Mouse (Mus musculus): ENCODE results near the gene Gm13285. TPM values are rescaled to one million over a fixed set of nuclear protein-coding genes. Genes with fewer than 3 reads are reported as not detected.
"Not testable (repeated sequence)": the region's sequence is repeated elsewhere in the genome, so short reads cannot be mapped to it uniquely, and the experiment has no call there.

Gm13285 gene
- polyA plus RNA-seq, 1 experiment: 0.44 TPM

DNA sequence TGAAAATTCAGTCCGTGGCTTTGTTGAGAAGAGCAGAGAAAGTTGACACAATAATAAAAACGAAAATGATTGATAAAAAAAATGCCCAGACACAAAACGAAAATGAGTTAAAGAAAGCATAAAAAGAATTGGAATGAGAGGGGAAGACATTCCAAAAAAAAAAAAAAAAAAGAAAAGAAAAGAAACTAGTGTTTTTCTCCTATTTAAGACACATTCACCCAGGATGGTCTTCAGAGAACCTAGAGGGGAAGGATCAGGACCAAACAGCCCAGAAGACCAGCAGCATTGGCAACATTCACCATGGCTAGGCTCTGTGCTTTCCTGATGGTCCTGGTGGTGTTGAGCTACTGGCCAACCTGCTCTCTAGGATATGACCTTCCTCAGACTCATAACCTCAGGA, 16.5 kb downstream of the Gm13285 start, which contains the start of gene Ifna7:
Gene Ifna7 (plus strand): TSS at position 301 of the 400 bp plus-strand sequence.
- H3K4me1 ChIP-seq (ENCODE audit: control insufficient read depth, insufficient read depth, low read length): no peaks in the 10 kb centered on the region
- TF ChIP-seq CTCF (IDR thresholded peaks at IDR 0.05; ENCODE audit: borderline replicate concordance, insufficient read depth, low read length) (no peak), POLR2A (IDR thresholded peaks at IDR 0.05; ENCODE audit: low read depth, low read length) (no peak)
- H3K4me3 ChIP-seq (ENCODE audit: insufficient read depth, low read length): no peak within 1 kb of the TSS
- no peak within 1 kb of the TSS for H3K27ac ChIP-seq (ENCODE audit: insufficient read depth, low read length)

DNA sequence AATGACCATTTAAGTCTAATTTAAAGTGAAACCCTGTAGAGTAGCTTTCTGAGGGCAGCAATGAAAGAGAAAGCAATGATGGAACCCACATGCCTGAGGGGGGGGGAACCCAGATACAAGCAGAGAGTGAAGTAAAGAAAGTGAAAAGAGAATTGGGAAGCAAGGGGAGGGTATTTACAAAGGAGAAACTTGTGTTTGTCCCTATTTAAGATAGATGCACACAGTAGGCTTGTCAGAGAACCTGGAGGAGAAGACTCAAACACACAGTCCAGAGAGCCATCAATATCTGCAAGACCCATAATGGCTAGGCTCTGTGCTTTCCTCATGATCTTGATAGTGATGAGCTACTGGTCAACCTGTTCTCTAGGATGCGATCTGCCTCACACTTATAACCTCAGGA, 20.2 kb downstream of the Gm13285 start, which contains the start of gene Ifna11:
Gene Ifna11 (plus strand): TSS at position 301 of the 400 bp plus-strand sequence.
- no peaks in the 10 kb centered on the region for H3K4me1 ChIP-seq (ENCODE audit: control insufficient read depth, insufficient read depth, low read length)
- H3K27ac ChIP-seq (ENCODE audit: insufficient read depth, low read length): no peak within 1 kb of the TSS
- TF ChIP-seq CTCF (IDR thresholded peaks at IDR 0.05; ENCODE audit: borderline replicate concordance, insufficient read depth, low read length) (no peak), POLR2A (IDR thresholded peaks at IDR 0.05; ENCODE audit: low read depth, low read length) (no peak)
- H3K4me3 ChIP-seq (ENCODE audit: insufficient read depth, low read length): no peak within 1 kb of the TSS

DNA sequence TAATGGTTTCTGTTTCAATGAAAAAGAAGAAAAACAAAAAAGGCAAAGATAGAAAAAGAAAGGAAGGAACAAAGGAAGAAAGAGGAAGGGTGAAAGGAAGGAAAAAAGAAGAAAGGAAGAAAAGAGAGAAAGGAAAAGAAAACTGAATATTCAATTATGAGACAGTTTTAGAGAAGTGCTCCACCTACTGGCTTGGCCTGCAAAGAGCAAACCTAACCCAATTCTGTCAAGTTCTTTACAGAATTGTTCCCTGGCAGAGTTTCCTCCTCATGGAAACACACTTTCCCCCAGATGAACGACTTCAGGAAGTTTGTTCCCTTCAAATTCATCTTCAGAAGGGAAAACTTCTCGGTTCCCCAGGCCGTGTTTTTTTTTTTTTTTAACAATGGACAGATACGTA, 23.5 kb downstream of the Gm13285 start:
- TF ChIP-seq POLR2A (IDR thresholded peaks at IDR 0.05; ENCODE audit: low read depth, low read length) (no peak), CTCF (IDR thresholded peaks at IDR 0.05; ENCODE audit: borderline replicate concordance, insufficient read depth, low read length) (no peak)
- Histone ChIP-seq H3K27ac (ENCODE audit: insufficient read depth, low read length) (no peak overlapping the region), H3K4me3 (ENCODE audit: insufficient read depth, low read length) (no peak overlapping the region), H3K4me1 (ENCODE audit: control insufficient read depth, insufficient read depth, low read length) (no peaks in the 10 kb centered on the region)

DNA sequence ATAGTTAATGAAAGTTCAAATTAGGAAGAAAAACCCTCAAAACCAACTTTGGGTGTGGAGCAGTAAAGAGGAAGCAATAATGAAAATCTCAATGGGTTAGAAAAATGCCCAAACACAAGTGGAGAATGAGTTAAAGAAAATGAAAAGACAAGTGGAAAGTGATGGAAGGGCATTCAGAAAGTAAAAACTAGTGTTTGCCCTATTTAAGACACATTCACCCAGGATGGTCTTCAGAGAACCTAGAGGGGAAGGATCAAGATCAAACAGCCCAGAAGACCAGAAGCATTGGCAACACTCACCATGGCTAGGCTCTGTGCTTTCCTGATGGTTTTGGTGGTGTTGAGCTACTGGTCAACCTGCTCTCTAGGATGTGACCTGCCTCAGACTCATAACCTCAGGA, 27.7 kb downstream of the Gm13285 start, which contains the start of gene Ifna6:
Gene Ifna6 (plus strand): TSS at position 301 of the 400 bp plus-strand sequence.
- not testable (repeated sequence) for H3K4me3 ChIP-seq (ENCODE audit: insufficient read depth, low read length); H3K27ac ChIP-seq (ENCODE audit: insufficient read depth, low read length); H3K4me1 ChIP-seq (ENCODE audit: control insufficient read depth, insufficient read depth, low read length)

DNA sequence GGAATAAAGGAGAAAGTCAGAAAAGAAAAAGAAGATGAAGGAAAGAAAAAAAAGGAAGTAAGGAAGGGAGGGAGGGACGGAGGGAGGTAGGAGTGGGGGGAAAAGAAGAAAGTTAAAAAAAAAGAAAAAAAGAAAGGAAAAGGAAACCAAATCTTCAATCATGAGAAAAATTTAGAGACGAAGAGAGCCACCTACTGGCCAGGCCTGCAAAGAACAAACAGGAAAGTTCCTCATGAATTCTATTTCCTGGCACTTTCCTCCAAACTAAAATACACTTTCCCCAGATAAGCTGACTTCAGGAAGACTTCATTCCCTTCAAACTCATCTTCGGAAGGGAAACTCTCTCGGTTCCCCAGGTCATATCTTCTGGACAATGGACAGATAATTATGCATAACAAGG, 31.1 kb downstream of the Gm13285 start:
- Histone ChIP-seq H3K4me3 (ENCODE audit: insufficient read depth, low read length) (no peak overlapping the region), H3K27ac (ENCODE audit: insufficient read depth, low read length) (no peak overlapping the region), H3K4me1 (ENCODE audit: control insufficient read depth, insufficient read depth, low read length) (no peaks in the 10 kb centered on the region)
- TF ChIP-seq POLR2A (IDR thresholded peaks at IDR 0.05; ENCODE audit: low read depth, low read length) (no peak), CTCF (IDR thresholded peaks at IDR 0.05; ENCODE audit: borderline replicate concordance, insufficient read depth, low read length) (no peak)

DNA sequence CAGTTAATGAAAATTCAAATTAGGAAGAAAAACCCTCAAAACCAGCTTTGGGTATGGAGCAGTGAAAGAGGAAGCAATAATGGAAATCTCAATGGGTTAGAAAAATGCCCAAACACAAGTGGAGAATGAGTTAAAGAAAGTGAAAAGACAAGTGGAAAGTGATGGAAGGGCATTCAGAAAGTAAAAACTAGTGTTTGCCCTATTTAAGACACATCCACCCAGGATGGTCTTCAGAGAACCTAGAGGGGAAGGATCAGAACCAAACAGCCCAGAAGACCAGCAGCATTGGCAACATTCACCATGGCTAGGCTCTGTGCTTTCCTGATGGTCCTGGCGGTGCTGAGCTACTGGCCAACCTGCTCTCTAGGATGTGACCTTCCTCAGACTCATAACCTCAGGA, 35.8 kb downstream of the Gm13285 start, which contains the start of gene Ifna5:
Gene Ifna5 (plus strand): TSS at position 301 of the 400 bp plus-strand sequence.
- H3K4me3 ChIP-seq (ENCODE audit: insufficient read depth, low read length); H3K4me1 ChIP-seq (ENCODE audit: control insufficient read depth, insufficient read depth, low read length); H3K27ac ChIP-seq (ENCODE audit: insufficient read depth, low read length): not testable (repeated sequence)

DNA sequence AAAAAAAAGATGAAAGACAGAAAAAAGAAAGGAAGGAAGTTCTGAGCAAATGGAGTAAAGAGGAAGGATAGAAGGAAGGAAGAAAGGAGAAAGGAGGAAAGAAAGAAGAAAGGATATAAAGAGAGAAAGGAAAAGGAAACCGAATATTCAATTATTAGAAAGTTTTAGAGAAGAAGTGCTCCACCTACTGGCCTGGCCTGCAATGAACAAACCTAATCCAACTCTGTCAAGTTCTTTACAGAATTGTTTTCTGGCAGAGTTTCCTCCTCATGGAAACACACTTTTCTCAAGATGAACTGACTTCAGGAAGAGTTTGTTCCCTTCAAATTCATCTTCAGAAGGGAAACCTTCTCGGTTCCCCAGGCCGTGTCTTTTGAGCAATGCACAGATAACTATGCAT, 39.4 kb downstream of the Gm13285 start:
- Histone ChIP-seq H3K4me3 (ENCODE audit: insufficient read depth, low read length) (no peak overlapping the region), H3K4me1 (ENCODE audit: control insufficient read depth, insufficient read depth, low read length) (no peaks in the 10 kb centered on the region), H3K27ac (ENCODE audit: insufficient read depth, low read length) (no peak overlapping the region)
- TF ChIP-seq POLR2A (IDR thresholded peaks at IDR 0.05; ENCODE audit: low read depth, low read length): no peak
- TF ChIP-seq CTCF (IDR thresholded peaks at IDR 0.05; ENCODE audit: borderline replicate concordance, insufficient read depth, low read length): no peak

DNA sequence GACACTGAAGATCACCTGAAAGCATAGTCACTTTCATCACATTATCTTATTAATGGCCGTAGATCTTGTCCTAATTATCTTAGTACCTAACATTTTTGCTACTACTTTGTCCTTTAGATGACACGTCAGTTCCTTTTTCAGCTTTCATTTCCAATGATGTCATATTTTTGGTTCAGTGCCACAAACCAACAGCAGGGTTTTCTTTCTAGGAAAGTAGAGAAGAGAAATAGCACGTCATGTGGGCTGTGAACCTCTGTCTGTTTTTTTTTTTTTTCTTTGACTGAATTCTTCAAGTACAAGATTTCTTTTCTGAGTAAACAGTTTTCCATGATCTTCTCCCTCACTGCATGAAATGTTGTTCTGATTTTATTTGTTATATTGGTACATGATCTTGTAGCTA, 40.6 kb downstream of the Gm13285 start:
- Histone ChIP-seq H3K4me1 (ENCODE audit: control insufficient read depth, insufficient read depth, low read length) (no peaks in the 10 kb centered on the region), H3K4me3 (ENCODE audit: insufficient read depth, low read length) (no peak overlapping the region), H3K27ac (ENCODE audit: insufficient read depth, low read length) (no peak overlapping the region)
- no peak for TF ChIP-seq POLR2A (IDR thresholded peaks at IDR 0.05; ENCODE audit: low read depth, low read length)
- no peak for TF ChIP-seq CTCF (IDR thresholded peaks at IDR 0.05; ENCODE audit: borderline replicate concordance, insufficient read depth, low read length)

DNA sequence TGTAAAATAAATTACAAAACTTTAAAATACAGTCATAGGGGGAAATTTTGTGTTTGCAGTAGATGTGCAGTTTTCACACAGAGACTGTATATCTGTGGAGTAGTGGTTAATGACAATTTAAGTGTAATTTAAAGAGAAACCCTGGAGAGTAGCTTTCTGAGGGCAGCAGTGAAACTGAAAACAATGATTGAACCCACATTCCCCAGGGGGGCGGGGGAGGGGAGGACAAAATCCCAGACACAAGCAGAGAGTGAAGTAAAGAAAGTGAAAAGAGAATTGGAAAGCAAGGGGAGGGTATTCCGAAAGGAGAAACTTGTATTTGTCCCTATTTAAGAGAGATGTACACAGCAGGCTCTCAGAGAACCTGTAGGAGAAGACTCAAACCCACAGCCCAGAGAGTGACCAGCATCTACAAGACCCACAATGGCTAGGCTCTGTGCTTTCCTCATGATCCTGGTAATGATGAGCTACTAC, 42.0 kb downstream of the Gm13285 start, which contains the start of gene Ifna4:
Gene Ifna4 (plus strand): TSS at position 424 of the 474 bp plus-strand sequence.
- Histone ChIP-seq H3K27ac (ENCODE audit: insufficient read depth, low read length) (no peak within 1 kb of the TSS), H3K4me3 (ENCODE audit: insufficient read depth, low read length) (no peak within 1 kb of the TSS), H3K4me1 (ENCODE audit: control insufficient read depth, insufficient read depth, low read length) (no peaks in the 10 kb centered on the region)
- TF ChIP-seq POLR2A (IDR thresholded peaks at IDR 0.05; ENCODE audit: low read depth, low read length) (no peak), CTCF (IDR thresholded peaks at IDR 0.05; ENCODE audit: borderline replicate concordance, insufficient read depth, low read length) (no peak)

DNA sequence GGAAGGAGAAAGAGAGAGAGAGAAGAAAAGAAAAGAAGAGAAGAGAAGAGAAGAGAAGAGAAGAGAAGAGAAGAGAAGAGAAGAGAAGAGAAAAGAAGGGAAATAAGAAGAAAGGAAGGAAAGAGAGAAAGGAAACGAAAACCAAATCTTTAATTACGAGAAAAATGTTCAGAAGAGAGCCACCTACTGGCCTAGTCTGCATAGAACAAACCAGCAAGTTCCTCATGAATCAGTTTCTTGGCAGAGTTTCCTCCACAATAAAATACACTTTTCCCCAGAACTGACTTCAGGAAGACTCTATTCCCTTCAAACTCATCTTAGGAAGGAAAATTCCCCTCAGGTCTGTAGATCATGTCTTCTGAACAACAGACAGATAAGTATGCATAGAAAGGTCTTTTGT, 45.9 kb downstream of the Gm13285 start:
- no peak for TF ChIP-seq POLR2A (IDR thresholded peaks at IDR 0.05; ENCODE audit: low read depth, low read length)
- no peak for TF ChIP-seq CTCF (IDR thresholded peaks at IDR 0.05; ENCODE audit: borderline replicate concordance, insufficient read depth, low read length)
- H3K4me1 ChIP-seq (ENCODE audit: control insufficient read depth, insufficient read depth, low read length): no peaks in the 10 kb centered on the region
- no peak overlapping the region for H3K4me3 ChIP-seq (ENCODE audit: insufficient read depth, low read length)
- no peak overlapping the region for H3K27ac ChIP-seq (ENCODE audit: insufficient read depth, low read length)

DNA sequence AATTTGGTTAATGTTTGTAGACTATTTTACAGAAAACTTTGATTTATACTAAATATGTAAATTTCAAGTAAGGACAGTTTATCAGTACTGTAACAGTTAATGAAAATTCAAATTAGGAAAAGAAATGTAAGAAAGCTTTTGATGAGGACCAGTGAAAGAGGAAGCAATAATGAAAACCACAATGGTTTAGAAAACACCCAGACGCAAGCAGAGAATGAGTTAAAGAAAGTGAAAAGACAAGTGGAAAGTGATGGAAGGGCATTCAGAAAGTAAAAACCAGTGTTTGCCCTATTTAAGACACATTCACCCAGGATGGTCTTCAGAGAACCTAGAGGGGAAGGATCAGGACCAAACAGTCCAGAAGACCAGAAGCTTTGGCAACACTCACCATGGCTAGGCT, 50.2 kb downstream of the Gm13285 start, which contains the start of gene Ifna1:
Gene Ifna1 (plus strand): TSS at position 390 of the 400 bp plus-strand sequence.
- no peak within 1 kb of the TSS for H3K27ac ChIP-seq (ENCODE audit: insufficient read depth, low read length)

More for the DNA sequence above, 50.2 kb downstream of the Gm13285 start, which contains the start of gene Ifna1:
- Histone ChIP-seq H3K4me1 (ENCODE audit: control insufficient read depth, insufficient read depth, low read length) (no peaks in the 10 kb centered on the region), H3K4me3 (ENCODE audit: insufficient read depth, low read length) (no peak within 1 kb of the TSS)
- no peak for TF ChIP-seq POLR2A (IDR thresholded peaks at IDR 0.05; ENCODE audit: low read depth, low read length)
- TF ChIP-seq CTCF (IDR thresholded peaks at IDR 0.05; ENCODE audit: borderline replicate concordance, insufficient read depth, low read length): no peak

Other genes starting within 250 kb of the Gm13285 start
- not detected in 2 replicates for gene Ifna15, start 241.4 kb upstream of the Gm13285 start, polyA plus RNA-seq (2011; ENCODE audit: insufficient read length, low read depth, missing spikeins)
- not detected in 2 replicates for gene Ifna14, start 227.9 kb upstream of the Gm13285 start, polyA plus RNA-seq (2011; ENCODE audit: insufficient read length, low read depth, missing spikeins)
- not detected in 2 replicates for gene Ifna9, start 207.3 kb upstream of the Gm13285 start, polyA plus RNA-seq (2011; ENCODE audit: insufficient read length, low read depth, missing spikeins)
- not detected in 2 replicates for gene Ifna12, start 196.3 kb upstream of the Gm13285 start, polyA plus RNA-seq (2011; ENCODE audit: insufficient read length, low read depth, missing spikeins)
- not detected in 2 replicates for gene C87499, start 165.3 kb upstream of the Gm13285 start, polyA plus RNA-seq (2011; ENCODE audit: insufficient read length, low read depth, missing spikeins)
- not detected in 2 replicates for gene Ifna13, start 155.2 kb upstream of the Gm13285 start, polyA plus RNA-seq (2011; ENCODE audit: insufficient read length, low read depth, missing spikeins)
- gene Ifna16, start 122.7 kb upstream of the Gm13285 start, polyA plus RNA-seq (2011; ENCODE audit: insufficient read length, low read depth, missing spikeins): not detected in 2 replicates
- not detected in 2 replicates for gene Ifna2, start 115.8 kb upstream of the Gm13285 start, polyA plus RNA-seq (2011; ENCODE audit: insufficient read length, low read depth, missing spikeins)
- not detected in 2 replicates for gene Ifnab, start 108.3 kb upstream of the Gm13285 start, polyA plus RNA-seq (2011; ENCODE audit: insufficient read length, low read depth, missing spikeins)
- not detected in 2 replicates for gene Gm26566, start 77.9 kb upstream of the Gm13285 start, polyA plus RNA-seq (2011; ENCODE audit: insufficient read length, low read depth, missing spikeins)
- gene Klhl9, start 77.2 kb upstream of the Gm13285 start, polyA plus RNA-seq (2011; ENCODE audit: insufficient read length, low read depth, missing spikeins): 103 and 123 TPM in 2 replicates
- not detected in 2 replicates for gene Gm13271, start 44.8 kb upstream of the Gm13285 start, polyA plus RNA-seq (2011; ENCODE audit: insufficient read length, low read depth, missing spikeins)
- not detected in 2 replicates for gene Gm13283, start 39.5 kb upstream of the Gm13285 start, polyA plus RNA-seq (2011; ENCODE audit: insufficient read length, low read depth, missing spikeins)
- 0.70 TPM in 1 of 2 replicates, not detected in the other for gene Gm13290, start 25.8 kb upstream of the Gm13285 start, polyA plus RNA-seq (2011; ENCODE audit: insufficient read length, low read depth, missing spikeins)
- not detected in 2 replicates for gene Gm13289, start 22.7 kb upstream of the Gm13285 start, polyA plus RNA-seq (2011; ENCODE audit: insufficient read length, low read depth, missing spikeins)
- not detected in 2 replicates for gene Gm13272, start 19.8 kb upstream of the Gm13285 start, polyA plus RNA-seq (2011; ENCODE audit: insufficient read length, low read depth, missing spikeins)
- gene Ifnz, start 17.5 kb upstream of the Gm13285 start, polyA plus RNA-seq (2011; ENCODE audit: insufficient read length, low read depth, missing spikeins): 0.37 and 0.44 TPM in 2 replicates
- not detected in 2 replicates for gene Gm13276, start 14.0 kb upstream of the Gm13285 start, polyA plus RNA-seq (2011; ENCODE audit: insufficient read length, low read depth, missing spikeins)
- not detected in 2 replicates for gene Gm13277, start 11.0 kb upstream of the Gm13285 start, polyA plus RNA-seq (2011; ENCODE audit: insufficient read length, low read depth, missing spikeins)
- gene Gm13278, start 8.1 kb upstream of the Gm13285 start, polyA plus RNA-seq (2011; ENCODE audit: insufficient read length, low read depth, missing spikeins): not detected in 2 replicates
- gene Gm13275, start 5.2 kb upstream of the Gm13285 start, polyA plus RNA-seq (2011; ENCODE audit: insufficient read length, low read depth, missing spikeins): not detected in 2 replicates
- not detected in 2 replicates for gene Gm13279, start 2.3 kb upstream of the Gm13285 start, polyA plus RNA-seq (2011; ENCODE audit: insufficient read length, low read depth, missing spikeins)
- gene Gm13287, start 3.6 kb downstream of the Gm13285 start, polyA plus RNA-seq (2011; ENCODE audit: insufficient read length, low read depth, missing spikeins): 1.1 TPM in 1 of 2 replicates, not detected in the other
- 0.23 TPM in 1 of 2 replicates, not detected in the other for gene Gm13288, start 5.9 kb downstream of the Gm13285 start, polyA plus RNA-seq (2011; ENCODE audit: insufficient read length, low read depth, missing spikeins)
- not detected in 2 replicates for gene Ifna7, start 16.6 kb downstream of the Gm13285 start, polyA plus RNA-seq (2011; ENCODE audit: insufficient read length, low read depth, missing spikeins)
- gene Ifna11, start 20.3 kb downstream of the Gm13285 start, polyA plus RNA-seq (2011; ENCODE audit: insufficient read length, low read depth, missing spikeins): not detected in 2 replicates
- gene Ifna6, start 27.8 kb downstream of the Gm13285 start, polyA plus RNA-seq (2011; ENCODE audit: insufficient read length, low read depth, missing spikeins): not detected in 2 replicates
- gene Ifna5, start 35.9 kb downstream of the Gm13285 start, polyA plus RNA-seq (2011; ENCODE audit: insufficient read length, low read depth, missing spikeins): not detected in 2 replicates
- not detected in 2 replicates for gene Ifna4, start 42.2 kb downstream of the Gm13285 start, polyA plus RNA-seq (2011; ENCODE audit: insufficient read length, low read depth, missing spikeins)
- not detected in 2 replicates for gene Ifna1, start 50.4 kb downstream of the Gm13285 start, polyA plus RNA-seq (2011; ENCODE audit: insufficient read length, low read depth, missing spikeins)
- gene Ifne, start 80.5 kb downstream of the Gm13285 start, polyA plus RNA-seq (2011; ENCODE audit: insufficient read length, low read depth, missing spikeins): not detected in 2 replicates

Measured in embryonic fibroblast, embryonic 13.5 days (primary cell).